Mouse (Mus musculus) MEL (cell line): ENCODE results near the gene Pla2g12a. TPM values are rescaled to one million over a fixed set of nuclear protein-coding genes. Genes with fewer than 3 reads are reported as not detected.

Source experiments
- DNase-seq: peaks from one replicate; pipeline ENCODE4 v3.0.0; 2011; ENCODE audit warnings: low read depth, low spot score
- H3K27ac ChIP-seq: 2 replicates; pipeline ENCODE4 v1.5.1; 2012; ENCODE audit warnings: low read depth, mild to moderate bottlenecking, control low read depth, low read length, moderate library complexity; ENCODE audit not compliant: control insufficient read depth
- H3K27me3 ChIP-seq, 2 experiments: fragments of 150-350 bp in 1 of 2; sonication (generic) in 1 of 2; 2 replicates each; pipeline ENCODE4 v1.6.1; 2012; ENCODE audit warnings: low read length in 2 of 2, mild to moderate bottlenecking in 2 of 2, improper control_type of control experiment in 1 of 2, moderate library complexity in 1 of 2; ENCODE audit not compliant: insufficient read depth in 2 of 2, control insufficient read depth in 1 of 2
- H3K36me3 ChIP-seq, 2 experiments: 2 replicates each; pipeline ENCODE4 v1.6.1; 2012 to 2014; ENCODE audit warnings: low read length in 2 of 2, improper control_type of control experiment in 1 of 2, inconsistent platforms in 1 of 2, mild to moderate bottlenecking in 1 of 2; ENCODE audit not compliant: insufficient read depth in 2 of 2, control insufficient read depth in 1 of 2
- H3K4me1 ChIP-seq, 2 experiments: fragments of 150-350 bp in 1 of 2; sonication (generic) in 1 of 2; 2 replicates each; pipeline ENCODE4 v1.6.1; 2012; ENCODE audit warnings: low read length in 2 of 2, improper control_type of control experiment in 1 of 2, mild to moderate bottlenecking in 1 of 2; ENCODE audit not compliant: insufficient read depth in 2 of 2, control insufficient read depth in 1 of 2
- H3K4me3 ChIP-seq, 2 experiments: fragments of 150-350 bp in 1 of 2; sonication (generic) in 1 of 2; 2 replicates each; pipeline ENCODE4 v1.5.1; 2012; ENCODE audit warnings: low read depth in 2 of 2, low read length in 2 of 2, mild to moderate bottlenecking in 2 of 2, moderate library complexity in 2 of 2, control low read depth in 1 of 2, improper control_type of control experiment in 1 of 2; ENCODE audit not compliant: control insufficient read depth in 1 of 2, insufficient read depth in 1 of 2
- H3K79me2 ChIP-seq: 2 replicates; pipeline ENCODE4 v1.6.1; 2012; ENCODE audit warnings: mild to moderate bottlenecking, low read length, moderate library complexity; ENCODE audit not compliant: control insufficient read depth, poor library complexity, insufficient read depth
- H3K9ac ChIP-seq: 2 replicates; pipeline ENCODE4 v1.6.1; 2012; ENCODE audit warnings: low read depth, mild to moderate bottlenecking, control low read depth, low read length, moderate library complexity; ENCODE audit not compliant: control insufficient read depth, poor library complexity, severe bottlenecking
- H3K9me3 ChIP-seq: fragments of 150-350 bp; sonication (generic); replicated peaks from 2 replicates; pipeline ENCODE4 v1.6.1; 2012; ENCODE audit warnings: mild to moderate bottlenecking, low read length, improper control_type of control experiment, moderate library complexity; ENCODE audit not compliant: insufficient read depth
- BHLHE40 ChIP-seq: IDR thresholded peaks from 2 replicates; pipeline ENCODE4 v1.6.1; 2012; ENCODE audit warnings: low read depth, mild to moderate bottlenecking, inconsistent platforms, low read length, improper control_type of control experiment, borderline replicate concordance
- CTCF ChIP-seq, 3 experiments: IDR thresholded peaks in 2 of 3; conservative IDR thresholded peaks in 1 of 3; 2 replicates each; pipeline ENCODE4 v1.5.1; 2011 to 2012; ENCODE audit warnings: low read length in 3 of 3, low read depth in 2 of 3, mild to moderate bottlenecking in 2 of 3, improper control_type of control experiment in 1 of 3, inconsistent platforms in 1 of 3, mixed read lengths in 1 of 3, moderate library complexity in 1 of 3; ENCODE audit not compliant: control insufficient read depth in 1 of 3, insufficient read depth in 1 of 3, poor library complexity in 1 of 3, severe bottlenecking in 1 of 3
- EP300 ChIP-seq, 2 experiments: IDR thresholded peaks; 2 replicates each; pipeline ENCODE4 v1.6.1; 2011; ENCODE audit warnings: improper control_type of control experiment in 2 of 2, low read length in 2 of 2, low read depth in 1 of 2, mild to moderate bottlenecking in 1 of 2
- ETS1 ChIP-seq: IDR thresholded peaks from 2 replicates; pipeline ENCODE4 v1.6.1; 2012; ENCODE audit warnings: low read depth, mild to moderate bottlenecking, inconsistent platforms, low read length, improper control_type of control experiment, moderate library complexity
- GABPA ChIP-seq: IDR thresholded peaks from 2 replicates; pipeline ENCODE4 v1.6.1; 2012; ENCODE audit warnings: low read depth, mild to moderate bottlenecking, inconsistent platforms, low read length, improper control_type of control experiment, moderate library complexity
- GATA1 ChIP-seq: IDR thresholded peaks from 2 replicates; pipeline ENCODE4 v1.6.1; 2011; ENCODE audit warnings: low read depth, low read length, improper control_type of control experiment
- HCFC1 ChIP-seq: IDR thresholded peaks from 2 replicates; pipeline ENCODE4 v1.6.1; 2012; ENCODE audit warnings: low read depth, mild to moderate bottlenecking, inconsistent platforms, low read length, improper control_type of control experiment, moderate library complexity
- JUND ChIP-seq: IDR thresholded peaks from 2 replicates; pipeline ENCODE4 v1.6.1; 2011; ENCODE audit warnings: low read depth, mild to moderate bottlenecking, improper control_type of control experiment, low read length
- KAT2A ChIP-seq: conservative IDR thresholded peaks from 2 replicates; pipeline ENCODE4 v1.6.1; 2012; ENCODE audit warnings: low read depth, low read length, improper control_type of control experiment, inconsistent platforms
- MAX ChIP-seq: IDR thresholded peaks from 2 replicates; pipeline ENCODE4 v1.6.1; 2011; ENCODE audit warnings: low read length, improper control_type of control experiment
- MAZ ChIP-seq: IDR thresholded peaks from 2 replicates; pipeline ENCODE4 v1.6.1; 2012; ENCODE audit warnings: low read depth, mild to moderate bottlenecking, inconsistent platforms, low read length, improper control_type of control experiment
- MEF2A ChIP-seq: IDR thresholded peaks from 2 replicates; pipeline ENCODE4 v1.6.1; 2014; ENCODE audit warnings: low read depth, mild to moderate bottlenecking, inconsistent platforms, low read length, improper control_type of control experiment; ENCODE audit not compliant: poor library complexity, insufficient replicate concordance, severe bottlenecking; ENCODE audit errors: extremely low read depth
- MXI1 ChIP-seq: IDR thresholded peaks from 2 replicates; pipeline ENCODE4 v1.6.1; 2011; ENCODE audit warnings: mild to moderate bottlenecking, low read depth, low read length, improper control_type of control experiment
- NELFE ChIP-seq: IDR thresholded peaks from 2 replicates; pipeline ENCODE4 v1.6.1; 2011; ENCODE audit warnings: low read depth, low read length, improper control_type of control experiment
- POLR2A ChIP-seq, 2 experiments: IDR thresholded peaks; 2 replicates each; pipeline ENCODE4 v1.6.1; 2011 to 2012; ENCODE audit warnings: low read length in 2 of 2, mild to moderate bottlenecking in 2 of 2, control low read depth in 1 of 2, improper control_type of control experiment in 1 of 2, low read depth in 1 of 2, moderate library complexity in 1 of 2; ENCODE audit not compliant: control insufficient read depth in 1 of 2, insufficient read depth in 1 of 2, poor library complexity in 1 of 2
- POLR2AphosphoS2 ChIP-seq: IDR thresholded peaks from 2 replicates; pipeline ENCODE4 v1.6.1; 2011; ENCODE audit warnings: low read length, improper control_type of control experiment
- POLR2AphosphoS5 ChIP-seq: IDR thresholded peaks from 2 replicates; pipeline ENCODE4 v1.6.1; 2012; ENCODE audit warnings: low read depth, borderline replicate concordance, mild to moderate bottlenecking, inconsistent platforms, low read length, moderate library complexity, mixed read lengths
- RAD21 ChIP-seq: IDR thresholded peaks from 2 replicates; pipeline ENCODE4 v1.6.1; 2011; ENCODE audit warnings: mild to moderate bottlenecking, low read depth, low read length, improper control_type of control experiment
- SIN3A ChIP-seq: IDR thresholded peaks from 2 replicates; pipeline ENCODE4 v1.6.1; 2012; ENCODE audit warnings: low read length, improper control_type of control experiment, inconsistent platforms
- SMC3 ChIP-seq: IDR thresholded peaks from 2 replicates; pipeline ENCODE4 v1.6.1; 2011; ENCODE audit warnings: low read depth, low read length, improper control_type of control experiment
- TAL1 ChIP-seq: IDR thresholded peaks from 2 replicates; pipeline ENCODE4 v1.6.1; 2012; ENCODE audit warnings: mild to moderate bottlenecking, inconsistent platforms, low read length, moderate library complexity, mixed read lengths
- TBP ChIP-seq: IDR thresholded peaks from 2 replicates; pipeline ENCODE4 v1.8.0; 2011; ENCODE audit warnings: low read depth, low read length, improper control_type of control experiment
- TCF12 ChIP-seq: IDR thresholded peaks from 2 replicates; pipeline ENCODE4 v1.6.1; 2014; ENCODE audit warnings: low read depth, mild to moderate bottlenecking, inconsistent platforms, low read length, improper control_type of control experiment, moderate library complexity
- UBTF ChIP-seq: IDR thresholded peaks from 2 replicates; pipeline ENCODE4 v1.6.1; 2012; ENCODE audit warnings: low read depth, mild to moderate bottlenecking, inconsistent platforms, low read length, improper control_type of control experiment, moderate library complexity, borderline replicate concordance; ENCODE audit not compliant: insufficient read depth
- USF1 ChIP-seq: IDR thresholded peaks from 2 replicates; pipeline ENCODE4 v1.6.1; 2014; ENCODE audit warnings: low read depth, mild to moderate bottlenecking, inconsistent platforms, low read length, improper control_type of control experiment, moderate library complexity
- USF2 ChIP-seq, 2 experiments: IDR thresholded peaks; 2 replicates each; pipeline ENCODE4 v1.6.1; 2011 to 2012; ENCODE audit warnings: improper control_type of control experiment in 2 of 2, low read length in 2 of 2, borderline replicate concordance in 1 of 2, inconsistent platforms in 1 of 2, low read depth in 1 of 2, mild to moderate bottlenecking in 1 of 2; ENCODE audit not compliant: insufficient read depth in 1 of 2
- ZNF384 ChIP-seq: IDR thresholded peaks from 2 replicates; pipeline ENCODE4 v1.6.1; 2012; ENCODE audit warnings: low read depth, mild to moderate bottlenecking, inconsistent platforms, low read length, improper control_type of control experiment
- polyA plus RNA-seq, 2 experiments: library from polyadenylated mRNA; stranded (reverse) in 1 of 2; unstranded in 1 of 2; fragments of >175 nt in 1 of 2; fragments of >200 nt in 1 of 2; gene quantifications; 2 replicates each; pipeline versions ENCODE4 v1.2.1 to v1.2.4; 2012; ENCODE audit warnings: low replicate concordance in 2 of 2, low read depth in 1 of 2; ENCODE audit not compliant: insufficient read length in 2 of 2, insufficient read depth in 1 of 2, missing spikeins in 1 of 2
- total RNA-seq: library from RNA; depleted of rRNA; stranded (reverse); fragments of 300-350 nt; gene quantifications from 2 replicates; pipeline ENCODE4 v1.2.3, GENCODE M21; 2012

Pla2g12a gene
- total and polyA plus RNA-seq, 3 experiments: 89.8 to 251 (median 93.5) TPM

DNA sequence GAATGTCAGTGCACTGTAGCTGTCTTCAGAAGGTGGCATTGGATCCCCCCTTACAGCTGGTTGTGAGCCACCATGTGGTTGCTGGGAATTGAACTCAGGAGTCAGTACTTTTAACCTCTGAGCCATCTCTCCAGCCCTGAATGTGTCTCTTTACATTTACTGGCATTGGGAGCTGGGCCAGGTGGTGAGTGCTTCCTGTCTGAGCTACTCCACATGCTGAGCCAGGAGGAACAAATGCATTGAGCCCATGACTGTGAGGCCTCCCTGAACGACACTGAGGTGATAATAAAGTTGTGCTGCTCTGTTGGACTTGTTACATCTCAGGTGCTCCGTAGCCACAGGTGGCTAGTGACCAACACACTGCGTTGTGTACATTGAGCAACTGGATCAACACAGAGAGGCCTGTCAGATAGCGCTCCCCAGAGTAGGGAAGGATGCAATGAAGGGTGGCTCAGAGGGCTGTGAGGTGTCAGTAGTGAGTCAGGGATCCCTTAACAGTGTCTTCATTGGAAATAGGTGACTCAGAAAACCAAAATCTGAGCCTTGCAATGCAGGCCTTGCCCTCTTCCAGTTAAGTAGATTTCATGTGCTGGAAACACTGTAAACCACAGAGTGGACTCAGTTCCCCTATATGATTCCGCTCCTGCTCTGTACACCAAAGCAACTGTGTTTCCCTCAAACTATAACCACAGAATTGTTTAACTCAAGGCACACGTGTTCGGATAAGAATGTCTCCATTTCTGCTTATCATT is 26.2 kb downstream of the Pla2g12a start:
- H3K4me1 ChIP-seq: peaks cover 0 to 12% of the 10 kb centered on the region in 2 experiments; a peak in 2 of 4 replicates
- no peak overlapping the region for H3K9ac ChIP-seq
- no peak overlapping the region for H3K27ac ChIP-seq
- TF ChIP-seq POLR2A (IDR thresholded peaks at IDR 0.05; ENCODE audit: control insufficient read depth in 1 of 2, insufficient read depth in 1 of 2, low read depth in 1 of 2, low read length in 2 of 2, poor library complexity in 1 of 2): no peak
- no peak for TF ChIP-seq JUND
- no peak for TF ChIP-seq ETS1
- no peak for TF ChIP-seq SMC3
- no peak overlapping the region for H3K4me3 ChIP-seq
- H3K9me3 ChIP-seq: no peaks in the 10 kb centered on the region
- no peak for DNase-seq
- no peaks in the 10 kb centered on the region for H3K79me2 ChIP-seq
- H3K36me3 ChIP-seq: peaks cover 0 to 10% of the 10 kb centered on the region in 2 experiments; a peak in 2 of 4 replicates
- no peaks in the 10 kb centered on the region for H3K27me3 ChIP-seq

DNA sequence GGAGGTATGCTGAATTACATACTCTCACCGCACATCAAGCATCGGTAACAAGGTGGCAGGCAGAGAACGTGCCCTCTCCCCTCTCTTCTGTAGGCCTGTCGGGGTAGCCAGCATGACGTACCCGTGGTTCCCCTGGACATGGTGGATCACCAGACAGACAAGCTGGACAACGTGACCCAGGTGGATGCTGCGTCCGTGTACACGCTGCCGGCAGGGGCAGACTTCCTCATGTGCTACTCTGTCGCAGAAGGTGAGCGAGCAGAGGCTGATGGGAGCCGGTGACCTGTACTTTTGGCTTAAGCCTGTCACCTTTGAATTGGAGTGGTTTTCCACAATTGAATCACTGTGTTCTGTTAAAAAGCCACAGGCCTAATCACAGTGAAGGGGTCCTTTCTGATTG is 33.6 kb downstream of the Pla2g12a start:
- Histone ChIP-seq H3K27me3 (no peaks in the 10 kb centered on the region), H3K36me3 (no peaks in the 10 kb centered on the region)

DNA sequence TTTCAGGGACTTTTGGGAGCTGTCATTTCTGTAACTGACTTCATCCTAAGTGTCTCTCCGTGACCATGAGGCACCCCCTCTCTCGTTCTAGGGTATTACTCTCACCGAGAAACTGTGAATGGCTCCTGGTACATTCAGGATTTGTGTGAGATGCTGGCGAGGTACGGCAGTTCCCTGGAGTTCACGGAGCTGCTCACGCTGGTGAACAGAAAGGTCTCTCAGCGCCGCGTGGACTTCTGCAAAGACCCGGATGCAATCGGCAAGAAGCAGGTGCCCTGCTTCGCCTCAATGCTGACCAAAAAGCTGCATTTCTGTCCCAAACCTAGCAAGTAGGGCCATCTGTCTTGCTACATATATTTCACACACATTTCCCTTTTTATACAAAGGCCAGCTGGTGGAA is 34.8 kb downstream of the Pla2g12a start:
- Histone ChIP-seq H3K27ac (no peak overlapping the region), H3K27me3 (no peaks in the 10 kb centered on the region), H3K4me1 (no peaks in the 10 kb centered on the region), H3K4me3 (no peak overlapping the region), H3K79me2 (no peaks in the 10 kb centered on the region), H3K36me3 (no peaks in the 10 kb centered on the region), H3K9ac (no peak overlapping the region), H3K9me3 (no peaks in the 10 kb centered on the region)
- TF ChIP-seq USF1 (no peak), BHLHE40 (no peak), MAX (no peak), SIN3A (no peak), MXI1 (no peak), HCFC1 (no peak), UBTF (no peak), TBP (no peak), EP300 (IDR thresholded peaks at IDR 0.05; ENCODE audit: low read depth in 1 of 2, low read length in 2 of 2) (no peak), TCF12 (no peak), ZNF384 (no peak), CTCF (IDR thresholded peaks at IDR 0.05 in 2 of 3, conservative IDR thresholded peaks at IDR 0.05 in 1 of 3; ENCODE audit: control insufficient read depth in 1 of 3, insufficient read depth in 1 of 3, low read depth in 2 of 3, low read length in 3 of 3, poor library complexity in 1 of 3, severe bottlenecking in 1 of 3) (no peak), USF2 (IDR thresholded peaks at IDR 0.05; ENCODE audit: borderline replicate concordance in 1 of 2, insufficient read depth in 1 of 2, low read depth in 1 of 2, low read length in 2 of 2) (no peak), POLR2AphosphoS5 (no peak), POLR2AphosphoS2 (no peak), GATA1 (no peak), TAL1 (no peak), MAZ (no peak)
- no peak for DNase-seq

More for the DNA sequence above, 33.6 kb downstream of the Pla2g12a start:
- Histone ChIP-seq H3K79me2 (no peaks in the 10 kb centered on the region), H3K9me3 (no peaks in the 10 kb centered on the region), H3K4me1 (no peaks in the 10 kb centered on the region), H3K4me3 (no peak overlapping the region), H3K27ac (no peak overlapping the region), H3K9ac (no peak overlapping the region)
- TF ChIP-seq NELFE (no peak), MEF2A (no peak), BHLHE40 (no peak), MXI1 (no peak), UBTF (no peak), KAT2A (no peak), GABPA (no peak), ZNF384 (no peak), RAD21 (no peak), JUND (no peak), CTCF (IDR thresholded peaks at IDR 0.05 in 2 of 3, conservative IDR thresholded peaks at IDR 0.05 in 1 of 3; ENCODE audit: control insufficient read depth in 1 of 3, insufficient read depth in 1 of 3, low read depth in 2 of 3, low read length in 3 of 3, poor library complexity in 1 of 3, severe bottlenecking in 1 of 3) (no peak)
- no peak for DNase-seq
